Mouse (Mus musculus) embryonic facial prominence, embryonic 11.5 days (tissue): ENCODE results near the gene Tmem251. TPM values are rescaled to one million over a fixed set of nuclear protein-coding genes. Genes with fewer than 3 reads are reported as not detected.

Experiments used
- ATAC-seq: fragments of 200-750 bp; cut with Nextera tagmentation; replicated peaks from 2 replicates; pipeline ENCODE4 v1.8.0; 2017; ENCODE audit warnings: low read depth; ENCODE audit not compliant: insufficient number of reproducible peaks, low FRiP score, low TSS enrichment
- DNase-seq: peaks from one replicate; pipeline ENCODE4 v3.0.0-alpha.2; 2015; ENCODE audit warnings: low spot score
- H3K27ac ChIP-seq: fragments of 300-500 bp; sonication (generic); replicated peaks from 2 replicates; pipeline ENCODE4 v1.5.1; 2014; ENCODE audit warnings: mild to moderate bottlenecking, low read depth, low read length, control low read depth
- H3K27me3 ChIP-seq: fragments of 300-500 bp; sonication (generic); 2 replicates; pipeline ENCODE4 v1.6.1; 2014; ENCODE audit warnings: mild to moderate bottlenecking, low read length, moderate library complexity, mixed read lengths; ENCODE audit not compliant: control insufficient read depth, insufficient read depth
- H3K36me3 ChIP-seq: fragments of 300-500 bp; sonication (generic); replicated peaks from 2 replicates; pipeline ENCODE4 v1.6.1; 2014; ENCODE audit warnings: low read depth, mild to moderate bottlenecking, low read length, moderate library complexity, mixed read lengths; ENCODE audit not compliant: control insufficient read depth, insufficient read depth
- H3K4me1 ChIP-seq: fragments of 300-500 bp; sonication (generic); 2 replicates; pipeline ENCODE4 v1.6.1; 2014; ENCODE audit warnings: low read length, mixed read lengths; ENCODE audit not compliant: control insufficient read depth, insufficient read depth
- H3K4me2 ChIP-seq: fragments of 300-500 bp; sonication (generic); 2 replicates; pipeline ENCODE4 v1.6.1; 2014; ENCODE audit warnings: low read depth, mild to moderate bottlenecking, control low read depth, low read length, moderate library complexity
- H3K4me3 ChIP-seq: fragments of 300-500 bp; sonication (generic); 2 replicates; pipeline ENCODE4 v1.5.1; 2014; ENCODE audit warnings: low read depth, low read length, control low read depth
- H3K9ac ChIP-seq: fragments of 300-500 bp; sonication (generic); replicated peaks from 2 replicates; pipeline ENCODE4 v1.6.1; 2014; ENCODE audit warnings: mild to moderate bottlenecking, control low read depth, low read length
- H3K9me3 ChIP-seq: fragments of 300-500 bp; sonication (generic); replicated peaks from 2 replicates; pipeline ENCODE4 v1.6.1; 2016; ENCODE audit warnings: mild to moderate bottlenecking, low read length, inconsistent platforms, mixed read lengths; ENCODE audit not compliant: control insufficient read depth
- WGBS: fragments of 180-500 bp; shearing (Covaris S2); extraction: QIAGEN DNeasy Blood & Tissue Kit; methylation state at CpG from one replicate; pipeline ENCODE4 v1.1.7; 2014; 5-methylcytosine and 5-hydroxymethylcytosine counted together
- polyA plus RNA-seq: library from polyadenylated mRNA; unstranded; fragments of >200 nt; fragmentation: Nextera tagmentation; extraction: Ambion mirVana; gene quantifications from 2 replicates; pipeline ENCODE4 v1.2.1, GENCODE M21; 2014

Tmem251 gene
- polyA plus RNA-seq, 1 experiment from 2014 or later, result 10.9 TPM

GRCm38 (mm10) chr12:102744839-102745238, 1.3 kb downstream of the Tmem251 start:
- 59% methylated on average over 6 of the region's 6 CpGs for WGBS
- Histone ChIP-seq H3K27ac (no peak overlapping the region), H3K36me3 (peaks cover 2% of the 10 kb centered on the region; the same call in 1 of the 2 replicates), H3K4me2 (no peak overlapping the region), H3K27me3 (no peaks in the 10 kb centered on the region), H3K4me1 (peaks cover 3% of the 10 kb centered on the region; the same call in 1 of the 2 replicates), H3K9ac (no peak overlapping the region), H3K4me3 (no peak overlapping the region), H3K9me3 (no peaks in the 10 kb centered on the region)
- no peak for DNase-seq
- ATAC-seq, result no peak

- Histone ChIP-seq H3K4me3 (no peak overlapping the region), H3K36me3 (peaks cover 2% of the 10 kb centered on the region; the same call in 1 of the 2 replicates), H3K4me1 (no peaks in the 10 kb centered on the region), H3K4me2 (no peak overlapping the region), H3K27me3 (no peaks in the 10 kb centered on the region), H3K27ac (no peak overlapping the region), H3K9ac (no peak overlapping the region), H3K9me3 (no peaks in the 10 kb centered on the region)
- WGBS, result 93% methylated on average over 3 of the region's 3 CpGs
- DNase-seq (no peak), ATAC-seq (no peak)
Measured at GRCm38 (mm10) chr12:102748256-102748655, 4.7 kb downstream of the Tmem251 start.

GRCm38 (mm10) chr12:102756304-102756703, 12.7 kb downstream of the Tmem251 start:
- ATAC-seq (no peak), DNase-seq (peak; percentile 15)
- H3K9me3 ChIP-seq, result no peaks in the 10 kb centered on the region
- H3K4me2 ChIP-seq, result peak overlapping the region; percentile 64
- H3K4me1 ChIP-seq, result peaks cover 5% of the 10 kb centered on the region; the same call in 1 of the 2 replicates
- H3K27ac ChIP-seq, result no peak overlapping the region
- H3K27me3 ChIP-seq, result no peaks in the 10 kb centered on the region
- H3K9ac ChIP-seq, result no peak overlapping the region
- H3K36me3 ChIP-seq, result no peaks in the 10 kb centered on the region
- H3K4me3 ChIP-seq, result peak overlapping the region; percentile 77
- whole genome bisulfite sequencing, result 87% methylated on average over 7 of the region's 7 CpGs

GRCm38 (mm10) chr12:102757055-102757688, 13.6 kb downstream of the Tmem251 start:
- peak overlapping the region; percentile 77 for H3K4me3 ChIP-seq
- WGBS, result 1% methylated on average over 46 of the region's 46 CpGs
- peak overlapping the region; percentile 64 for H3K4me2 ChIP-seq
- H3K4me1 ChIP-seq, result peaks cover 5% of the 10 kb centered on the region; the same call in 1 of the 2 replicates
- H3K27me3 ChIP-seq, result no peaks in the 10 kb centered on the region
- no peaks in the 10 kb centered on the region for H3K9me3 ChIP-seq
- no peak for DNase-seq
- peak overlapping the region; percentile 73 for H3K9ac ChIP-seq
- H3K27ac ChIP-seq, result peak overlapping the region; percentile 75; the same call in 1 of the 2 replicates
- no peaks in the 10 kb centered on the region for H3K36me3 ChIP-seq
- ATAC-seq, result no peak

- no peaks in the 10 kb centered on the region for H3K36me3 ChIP-seq
- peak within 1 kb of the TSS; percentile 77 for H3K4me3 ChIP-seq
- ATAC-seq, result peak; percentile 95
- peak within 1 kb of the TSS; percentile 75 for H3K27ac ChIP-seq
- peaks cover 5% of the 10 kb centered on the region; the same call in 1 of the 2 replicates for H3K4me1 ChIP-seq
- peak; percentile 99 for DNase-seq
- H3K27me3 ChIP-seq, result no peaks in the 10 kb centered on the region
- peak within 1 kb of the TSS; percentile 77 for H3K9ac ChIP-seq
- no peaks in the 10 kb centered on the region for H3K9me3 ChIP-seq
- WGBS, result under 1% methylated on average over 73 of the region's 73 CpGs
- H3K4me2 ChIP-seq, result peak within 1 kb of the TSS; percentile 72
Measured at GRCm38 (mm10) chr12:102757689-102758402, 14.3 kb downstream of the Tmem251 start, which contains the start of the genes Gm28051, Gon7 and Ubr7. TSS of gene Gm28051 (minus strand) at chr12:102757765. TSS of gene Gon7 (minus strand) at chr12:102757803. TSS of gene Ubr7 (plus strand) at chr12:102757967.

GRCm38 (mm10) chr12:102758403-102758756, 14.8 kb downstream of the Tmem251 start, which contains the start of gene Gm20604:
TSS of gene Gm20604 (minus strand) at chr12:102758672.
- under 1% methylated on average over 10 of the region's 10 CpGs for WGBS
- peaks cover 5% of the 10 kb centered on the region; the same call in 1 of the 2 replicates for H3K4me1 ChIP-seq
- no peaks in the 10 kb centered on the region for H3K36me3 ChIP-seq
- no peaks in the 10 kb centered on the region for H3K9me3 ChIP-seq
- peak within 1 kb of the TSS; percentile 75 for H3K27ac ChIP-seq
- no peaks in the 10 kb centered on the region for H3K27me3 ChIP-seq
- peak; percentile 9 for DNase-seq
- peak within 1 kb of the TSS; percentile 77 for H3K9ac ChIP-seq
- ATAC-seq, result no peak
- H3K4me2 ChIP-seq, result peak within 1 kb of the TSS; percentile 72
- peak within 1 kb of the TSS; percentile 77 for H3K4me3 ChIP-seq

GRCm38 (mm10) chr12:102758936-102759335, 15.4 kb downstream of the Tmem251 start:
- Histone ChIP-seq H3K27me3 (no peaks in the 10 kb centered on the region), H3K36me3 (no peaks in the 10 kb centered on the region), H3K4me2 (peak overlapping the region; percentile 72), H3K4me1 (peaks cover 5% of the 10 kb centered on the region; the same call in 1 of the 2 replicates), H3K27ac (no peak overlapping the region), H3K9ac (peak overlapping the region; percentile 77), H3K4me3 (peak overlapping the region; percentile 77), H3K9me3 (no peaks in the 10 kb centered on the region)
- no peak for ATAC-seq
- 3% methylated on average over 5 of the region's 5 CpGs for WGBS
- DNase-seq, result no peak

GRCm38 (mm10) chr12:102761668-102762067, 18.1 kb downstream of the Tmem251 start:
- no peak overlapping the region for H3K4me2 ChIP-seq
- ATAC-seq (no peak), DNase-seq (no peak)
- H3K4me1 ChIP-seq, result peaks cover 5% of the 10 kb centered on the region; the same call in 1 of the 2 replicates
- H3K4me3 ChIP-seq, result no peak overlapping the region
- no peaks in the 10 kb centered on the region; the same call in 1 of the 2 replicates for H3K36me3 ChIP-seq
- WGBS, result 87% methylated on average over 3 of the region's 3 CpGs
- H3K9ac ChIP-seq, result no peak overlapping the region
- H3K9me3 ChIP-seq, result no peaks in the 10 kb centered on the region
- H3K27ac ChIP-seq, result no peak overlapping the region
- no peaks in the 10 kb centered on the region for H3K27me3 ChIP-seq
